Mouse (Mus musculus) intestine, embryonic 16.5 days (tissue): ENCODE measurements around the gene Serpinb6c. TPM values are rescaled to one million over a fixed set of nuclear protein-coding genes. Genes with fewer than 3 reads are reported as not detected.

ENCODE experiments used
- polyA plus RNA-seq: library from polyadenylated mRNA; unstranded; fragments of >200 nt; fragmentation: Nextera tagmentation; extraction: Ambion mirVana; gene quantifications from 2 replicates; pipeline ENCODE4 v1.2.1, GENCODE M21; 2015

Gene Serpinb6c
- polyA plus RNA-seq, 1 experiment from 2014 or later: 0.35 TPM

Other genes starting within 250 kb of the Serpinb6c start
- not detected in 2 replicates for gene Serpinb6d, start 244.3 kb downstream of the Serpinb6c start, polyA plus RNA-seq
- gene Serpinb6e, start 62.3 kb downstream of the Serpinb6c start, polyA plus RNA-seq: not detected in 2 replicates
- 54.3 and 54.8 TPM in 2 replicates for gene Nqo2, start 59.0 kb upstream of the Serpinb6c start, polyA plus RNA-seq
- 16.4 and 19.9 TPM in 2 replicates for gene Ripk1, start 96.7 kb upstream of the Serpinb6c start, polyA plus RNA-seq
- 150 and 163 TPM in 2 replicates for gene Serpinb6a, start 97.1 kb upstream of the Serpinb6c start, polyA plus RNA-seq
- gene Bphl, start 131.9 kb upstream of the Serpinb6c start, polyA plus RNA-seq: 74.7 and 86.3 TPM in 2 replicates
- gene Tubb2a, start 172.3 kb upstream of the Serpinb6c start, polyA plus RNA-seq: 149 and 162 TPM in 2 replicates
- 30.4 and 36.0 TPM in 2 replicates for gene Tubb2b, start 224.8 kb upstream of the Serpinb6c start, polyA plus RNA-seq